In the genomic region with DNA sequence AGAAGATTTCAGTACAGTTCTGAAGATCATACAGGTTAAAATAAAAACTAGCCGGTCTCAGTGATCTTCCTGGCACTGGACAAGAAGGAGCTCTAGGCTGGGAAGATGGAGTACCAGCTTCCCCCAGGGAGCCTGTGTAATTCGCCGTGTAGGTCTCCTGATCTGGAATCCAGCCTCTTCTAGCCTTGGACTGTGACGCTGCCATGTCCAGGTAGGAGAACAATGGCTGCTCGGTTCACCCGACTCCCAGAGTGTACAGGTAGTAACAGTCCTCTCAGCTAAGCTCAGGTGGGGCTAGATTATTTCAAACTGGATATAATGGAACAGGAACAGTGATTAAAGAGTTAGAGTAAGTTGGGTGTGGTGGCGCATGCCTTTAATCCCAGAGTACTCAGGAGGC, we compare ENCODE assay signal across 28 mouse cellular contexts.
"Had no signal": no experiment of that assay in that cellular context is flagged by ENCODE, and none has a peak within 500 bp of the region (broad histone marks: within the 10 kb centered on the region; RNA-seq: fewer than 3 reads in every experiment).

No protein-coding gene starts in this region.

- H3K9me3 ChIP-seq: limb, embryonic 10.5 days; limb, embryonic 12.5 days; limb, embryonic 13.5 days; limb, embryonic 15.5 days; liver, embryonic 12.5 days; liver, embryonic 13.5 days; liver, embryonic 15.5 days; lung, embryonic 15.5 days; megakaryocyte, embryonic 14.5 days; midbrain, embryonic 10.5 days; midbrain, embryonic 12.5 days; midbrain, embryonic 13.5 days; midbrain, embryonic 15.5 days; neural tube, embryonic 12.5 days had no signal

- DNase-seq: left cerebral cortex, postnatal 4 days; liver; liver, embryonic 13.5 days; liver, postnatal 0 days; lung, adult 18-20 months; lung, adult 2 months; lung, embryonic 14.5 days; lung, postnatal 10 days; lung, postnatal 14 days; lung, postnatal 36 days; lung, postnatal 4 days; midbrain, embryonic 14.5 days had no signal

- H3K4me3 ChIP-seq: limb, embryonic 10.5 days; limb, embryonic 12.5 days; limb, embryonic 13.5 days; limb, embryonic 15.5 days; liver, embryonic 12.5 days; liver, embryonic 13.5 days; liver, embryonic 15.5 days; lung, embryonic 15.5 days; megakaryocyte, embryonic 14.5 days; midbrain, embryonic 10.5 days; midbrain, embryonic 12.5 days; midbrain, embryonic 13.5 days; midbrain, embryonic 15.5 days; myocyte; neural tube, embryonic 12.5 days had no signal

- H3K4me1 ChIP-seq: limb, embryonic 12.5 days; limb, embryonic 13.5 days; limb, embryonic 15.5 days; liver, embryonic 12.5 days; liver, embryonic 13.5 days; liver, embryonic 15.5 days; lung, embryonic 15.5 days; midbrain, embryonic 10.5 days; midbrain, embryonic 12.5 days; midbrain, embryonic 13.5 days; midbrain, embryonic 15.5 days; neural tube, embryonic 12.5 days had no signal

- H3K27ac ChIP-seq: limb, embryonic 10.5 days; limb, embryonic 12.5 days; limb, embryonic 13.5 days; limb, embryonic 15.5 days; liver, embryonic 12.5 days; liver, embryonic 13.5 days; liver, embryonic 14.5 days; liver, embryonic 15.5 days; lung, embryonic 15.5 days; macrophage; midbrain, embryonic 10.5 days; midbrain, embryonic 12.5 days; midbrain, embryonic 13.5 days; midbrain, embryonic 15.5 days; neural tube, embryonic 12.5 days had no signal

- H3K36me3 ChIP-seq: limb, embryonic 10.5 days; limb, embryonic 12.5 days; liver, embryonic 13.5 days; lung, embryonic 15.5 days; midbrain, embryonic 10.5 days; midbrain, embryonic 12.5 days; neural tube, embryonic 12.5 days had no signal

- H3K27me3 ChIP-seq: limb, embryonic 12.5 days; limb, embryonic 13.5 days; limb, embryonic 15.5 days; liver, embryonic 12.5 days; liver, embryonic 13.5 days; liver, embryonic 15.5 days; lung, embryonic 15.5 days; megakaryocyte, embryonic 14.5 days; midbrain, embryonic 12.5 days; midbrain, embryonic 13.5 days; midbrain, embryonic 15.5 days; neural tube, embryonic 12.5 days had no signal
